Mouse (Mus musculus): ENCODE results near the gene Tbc1d7.
A peak's percentile ranks its signal among the peaks of the same experiment; 100 is the strongest.

Gene Tbc1d7

DNA sequence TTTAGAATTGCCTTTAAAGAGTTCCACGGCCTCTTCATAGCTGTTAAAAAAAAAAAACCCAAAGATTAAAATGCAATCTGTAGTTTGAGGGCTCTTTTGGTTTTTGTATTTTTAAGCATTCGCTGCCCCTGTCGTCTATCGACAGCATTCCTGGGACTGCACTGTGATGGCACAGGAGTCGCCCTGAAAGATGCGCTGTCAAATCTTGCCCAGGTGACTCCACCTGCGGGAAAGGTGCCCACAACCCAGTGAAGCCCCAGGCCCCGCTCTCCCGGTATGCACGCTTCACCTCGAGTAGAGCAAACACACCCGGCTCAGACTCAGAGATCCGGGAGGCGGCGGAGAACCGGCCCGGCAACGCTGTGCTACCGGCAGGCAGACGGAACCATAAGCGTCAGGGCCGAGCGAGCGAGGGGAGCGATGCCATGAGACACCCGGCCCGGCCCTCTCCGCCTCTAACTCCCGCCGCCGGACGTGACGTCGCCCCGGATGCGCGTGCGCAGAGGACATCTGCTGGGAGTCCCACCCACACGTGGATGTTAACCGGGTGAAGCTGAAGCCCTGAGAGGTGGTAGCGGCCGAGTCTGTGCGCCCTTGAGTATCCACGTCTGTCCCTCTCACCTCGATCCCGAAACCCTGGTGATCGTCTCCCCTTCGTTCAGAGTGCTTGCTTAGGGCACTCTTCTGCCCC is at the start of gene Tbc1d7:
Gene Tbc1d7 (minus strand): TSS at position 482 of the 691 bp plus-strand sequence.
- peak; percentile 97 to 98 for DNase-seq (ENCODE audit: low spot score in 2 of 2)

DNA sequence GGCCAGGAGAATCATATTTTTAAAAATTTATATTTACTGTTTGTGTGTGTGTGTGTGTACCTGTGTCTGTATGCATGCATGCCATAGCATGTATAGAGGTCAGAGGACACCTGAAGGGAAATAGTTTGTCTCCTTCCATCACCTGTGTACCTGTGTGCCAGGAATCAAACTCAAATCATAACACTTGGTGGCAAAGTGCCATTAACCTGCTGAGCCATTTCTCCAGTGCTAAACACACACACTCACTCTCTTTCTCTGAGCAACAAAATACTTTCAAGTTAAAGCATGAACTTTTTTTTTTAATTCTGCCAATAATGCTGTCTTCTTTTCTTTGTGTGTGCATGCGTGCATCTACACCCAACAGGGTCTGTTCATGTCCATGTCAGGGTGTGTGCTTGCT is 49.3 kb upstream of the Tbc1d7 start:
- no peak for DNase-seq (ENCODE audit: low spot score in 2 of 2)

DNA sequence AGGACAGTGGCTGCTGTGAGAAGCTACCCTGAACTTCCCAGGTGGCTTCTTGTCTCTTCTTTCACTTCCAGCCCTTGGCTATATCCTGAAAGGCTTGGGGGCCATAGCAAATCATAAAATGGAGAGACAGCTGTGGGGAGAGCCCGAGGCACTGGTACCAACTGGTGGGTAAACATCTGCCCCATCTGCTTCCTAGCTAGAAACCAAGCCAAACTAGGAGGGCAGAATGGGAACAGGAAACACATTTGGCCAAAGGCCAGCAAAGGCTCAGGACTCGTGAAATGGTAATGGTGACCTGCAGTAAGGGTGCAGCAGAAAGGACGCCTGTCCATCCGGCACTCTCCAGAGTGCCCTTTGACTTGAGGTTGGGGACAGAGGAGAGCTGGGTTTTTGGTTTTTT is 47.5 kb upstream of the Tbc1d7 start:
- DNase-seq (ENCODE audit: low spot score in 2 of 2), result no peak

DNA sequence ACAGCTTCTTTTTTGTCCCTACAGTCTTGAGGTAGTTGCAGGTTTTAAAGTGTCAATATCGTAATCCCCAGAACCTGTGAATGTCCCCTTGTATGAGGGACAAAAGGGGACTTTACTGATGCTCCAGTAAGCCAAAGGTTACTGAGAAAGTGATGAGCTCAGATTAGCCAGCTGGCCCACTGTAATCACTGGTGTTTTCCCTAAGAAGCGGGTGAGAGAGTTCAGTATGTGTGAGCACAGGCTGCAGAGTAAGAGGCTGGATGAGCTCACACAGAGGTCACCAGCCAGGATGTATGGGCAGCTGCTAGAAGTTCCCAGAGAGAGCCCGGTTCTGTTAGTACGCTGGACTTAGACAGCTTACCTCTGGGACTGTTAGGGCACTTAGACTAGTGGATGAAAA is 47.0 kb upstream of the Tbc1d7 start:
- DNase-seq (ENCODE audit: low spot score in 2 of 2), result no peak

DNA sequence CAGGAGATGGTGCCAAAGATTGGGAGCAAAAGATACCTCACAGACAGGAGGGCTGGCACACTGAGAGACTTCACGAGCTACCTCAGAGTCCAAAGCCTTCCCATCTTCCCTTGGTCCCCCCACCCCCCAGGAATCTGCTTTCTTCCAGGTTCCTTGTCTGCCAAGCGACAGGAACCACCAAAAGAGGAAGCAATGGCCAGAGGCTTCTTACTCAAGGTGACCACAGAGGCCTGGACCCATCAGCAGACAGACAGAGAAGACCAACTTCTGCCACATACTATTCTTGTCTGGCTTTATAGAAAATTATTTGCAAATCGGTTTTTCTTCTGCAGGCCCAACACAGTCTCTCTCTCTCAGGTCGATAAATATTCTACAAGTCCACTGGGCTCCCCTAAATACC is 46.4 kb upstream of the Tbc1d7 start:
- no peak for DNase-seq (ENCODE audit: low spot score in 2 of 2)

DNA sequence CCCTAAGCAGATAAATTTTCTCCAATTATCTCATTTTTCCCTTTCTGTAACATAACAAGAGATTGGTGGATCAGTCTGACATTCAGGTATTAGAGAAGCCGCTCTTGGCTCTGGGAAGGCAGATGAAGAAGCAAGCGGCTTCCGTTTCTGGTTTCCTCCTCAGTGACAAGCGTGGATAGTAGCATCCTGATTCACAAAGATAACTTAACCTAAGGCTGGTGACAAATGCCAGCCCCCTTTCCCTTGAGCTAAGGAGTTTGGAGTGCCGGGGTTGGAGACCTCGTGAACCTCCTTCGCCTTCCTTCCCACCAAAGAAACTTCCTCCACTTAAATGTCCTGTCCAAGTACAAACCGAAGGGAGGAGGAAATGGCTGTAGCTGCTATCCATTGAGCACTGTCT is 45.8 kb upstream of the Tbc1d7 start:
- DNase-seq (ENCODE audit: low spot score in 2 of 2), result no peak

DNA sequence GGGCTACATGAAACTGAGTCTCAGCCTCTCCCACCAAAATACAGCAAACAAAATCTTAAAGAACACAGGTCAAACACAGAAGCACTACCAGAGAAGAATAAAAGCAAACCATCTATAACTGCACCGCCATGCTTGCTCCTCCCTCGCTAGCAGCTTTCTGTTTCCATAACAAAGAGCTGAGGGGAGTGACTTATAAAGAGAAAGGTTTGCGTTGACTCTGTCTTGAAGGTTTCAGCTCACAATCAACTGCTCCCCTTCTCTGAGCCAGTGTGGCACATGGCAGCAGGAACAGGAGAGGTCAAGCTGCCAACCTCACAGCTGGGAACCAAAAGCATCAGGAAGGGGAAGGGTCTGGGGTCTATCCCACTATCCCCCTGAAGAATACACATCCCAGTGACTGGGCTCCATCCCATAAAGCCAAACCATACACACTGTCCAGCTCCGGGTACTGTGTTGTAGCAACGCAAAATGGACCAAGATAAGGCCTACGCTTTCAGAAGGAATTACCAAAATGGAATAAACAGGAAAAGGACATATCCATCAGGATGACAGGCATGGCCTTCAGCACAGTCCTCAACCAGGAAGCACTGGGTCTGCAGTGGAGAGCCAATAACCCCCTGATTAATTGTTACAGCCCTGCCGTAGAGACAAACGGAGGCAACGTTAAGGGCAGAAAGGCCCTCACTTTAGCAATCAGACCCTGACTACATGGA is 44.8 kb upstream of the Tbc1d7 start:
- no peak for DNase-seq (ENCODE audit: low spot score in 2 of 2)

DNA sequence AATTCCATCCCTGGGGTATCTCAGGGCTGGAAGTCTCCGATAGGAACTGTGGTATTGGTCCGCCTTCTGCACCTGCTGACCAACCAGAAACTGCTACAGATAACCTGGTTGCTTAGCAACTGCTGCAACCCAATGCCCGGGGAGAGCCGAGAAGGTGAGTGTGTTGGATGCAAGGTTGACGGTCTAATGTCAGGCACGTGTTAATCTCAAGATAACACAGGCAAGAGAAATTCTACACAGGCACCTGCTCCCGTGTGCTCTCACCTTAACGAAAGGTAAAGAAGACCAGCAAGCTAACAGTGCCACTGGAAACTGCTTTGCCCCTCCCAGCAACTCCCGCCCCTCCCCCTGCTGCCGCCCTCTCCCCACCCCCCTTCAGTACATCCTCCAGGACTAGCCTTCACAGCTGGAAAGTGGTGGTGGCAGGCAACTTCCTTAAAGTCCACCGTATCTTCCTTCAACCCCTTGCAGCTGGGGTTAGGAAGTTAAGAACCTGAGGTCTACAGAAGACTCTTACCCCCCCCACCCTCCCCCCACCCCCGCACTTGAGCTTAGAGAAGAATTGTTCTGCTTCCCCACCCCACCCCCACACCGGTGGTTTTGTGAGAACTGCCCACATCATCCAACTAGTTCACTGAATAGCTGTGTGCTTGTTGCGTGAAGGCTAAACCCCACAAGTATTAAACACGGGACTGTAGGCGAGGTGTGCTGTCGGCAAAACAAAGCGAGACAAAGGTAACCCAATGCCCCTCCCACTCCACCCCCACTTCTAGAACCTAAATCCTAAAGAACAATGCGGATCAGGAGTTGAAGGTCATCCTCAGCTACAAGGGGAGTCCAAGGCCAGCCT is 44.1 kb upstream of the Tbc1d7 start:
- DNase-seq (ENCODE audit: low spot score in 2 of 2), result peak; percentile 36 to 62

DNA sequence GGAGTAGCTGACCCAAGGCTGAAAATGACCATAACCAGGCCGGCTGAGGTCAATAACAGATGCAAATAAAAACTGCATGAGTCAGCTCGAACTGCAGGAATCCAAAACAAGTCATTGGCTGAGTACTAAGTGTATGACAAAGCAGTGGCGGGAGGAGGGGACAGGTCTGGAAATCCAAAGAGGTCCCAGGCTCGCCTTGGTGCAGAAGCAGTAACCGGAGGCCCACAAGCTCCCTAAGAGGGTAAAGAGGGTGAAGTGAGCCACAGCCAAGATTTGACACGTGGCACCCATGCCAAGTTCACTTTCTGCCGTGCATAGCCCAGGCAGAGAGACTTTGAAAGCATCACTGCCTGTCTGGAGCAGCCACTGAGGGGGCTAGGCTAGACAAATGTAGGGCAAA is 41.0 kb upstream of the Tbc1d7 start:
- no peak for DNase-seq (ENCODE audit: low spot score in 2 of 2)

DNA sequence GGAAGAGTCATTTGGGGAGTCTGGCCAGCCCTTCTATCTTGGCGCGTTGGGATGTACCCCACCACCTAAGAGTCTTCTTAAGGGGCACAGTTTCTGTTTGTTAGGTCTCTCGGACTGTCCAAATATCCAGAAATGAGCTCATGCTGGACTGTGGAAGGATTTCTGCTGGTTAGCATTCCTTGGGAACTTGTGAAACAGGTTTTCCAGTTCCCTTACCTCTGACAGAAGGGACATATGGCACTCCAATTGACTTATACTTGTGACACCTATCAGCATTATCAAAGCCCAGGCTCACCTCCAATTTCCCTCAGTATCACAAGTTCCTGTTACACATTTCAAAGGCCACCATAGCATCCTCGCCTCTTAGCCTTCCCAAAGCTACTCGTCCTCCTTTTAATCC is 39.7 kb upstream of the Tbc1d7 start:
- DNase-seq (ENCODE audit: low spot score in 2 of 2), result no peak

DNA sequence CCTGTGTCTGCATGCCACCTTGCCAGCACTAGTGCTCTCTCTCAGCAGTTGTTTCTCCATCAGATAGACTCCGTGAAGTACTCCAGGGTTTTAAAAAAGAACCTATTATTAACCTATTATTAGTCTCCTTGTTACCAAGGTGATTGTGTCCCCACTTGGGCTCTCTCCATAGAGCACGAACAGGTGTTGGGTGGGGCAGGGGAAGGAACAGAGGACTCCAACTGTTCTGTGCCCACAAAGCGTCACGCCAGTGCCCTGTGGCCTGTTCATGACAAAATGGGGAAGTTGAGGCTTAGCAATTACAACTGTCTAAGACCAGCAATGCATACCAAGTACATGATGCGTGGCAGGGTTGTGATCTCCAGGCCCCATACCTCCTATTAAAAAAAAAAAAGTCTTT is 38.3 kb upstream of the Tbc1d7 start:
- peak in 1 of 2 experiments; percentile 74 for DNase-seq (ENCODE audit: low spot score in 2 of 2)

DNA sequence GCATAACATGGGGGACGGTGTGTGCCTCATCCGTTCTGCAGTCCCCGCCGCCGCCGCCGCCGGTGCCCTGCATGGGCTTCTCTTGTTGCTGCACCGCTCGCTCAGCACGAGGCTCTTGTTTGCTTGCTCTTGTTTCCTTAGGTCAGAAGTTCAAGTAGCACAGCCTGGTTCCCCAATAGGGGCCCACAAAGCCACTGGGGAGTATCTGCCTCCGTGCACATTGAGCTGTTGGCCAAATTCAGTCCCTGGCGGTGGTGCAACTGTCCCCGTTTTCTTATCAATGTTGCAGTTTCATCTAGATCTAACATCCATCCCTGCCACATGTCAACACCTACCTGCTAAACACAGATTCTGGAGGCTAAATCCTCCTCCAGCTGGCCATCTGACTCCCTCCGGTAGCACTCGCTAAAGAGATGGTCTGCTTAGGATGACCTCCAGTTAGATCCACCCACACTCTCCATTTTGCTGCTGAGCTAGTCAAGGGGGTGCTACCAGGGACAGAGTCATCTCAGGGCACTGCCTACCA is 37.7 kb upstream of the Tbc1d7 start:
- peak in 1 of 2 experiments; percentile 43 for DNase-seq (ENCODE audit: low spot score in 2 of 2)

DNA sequence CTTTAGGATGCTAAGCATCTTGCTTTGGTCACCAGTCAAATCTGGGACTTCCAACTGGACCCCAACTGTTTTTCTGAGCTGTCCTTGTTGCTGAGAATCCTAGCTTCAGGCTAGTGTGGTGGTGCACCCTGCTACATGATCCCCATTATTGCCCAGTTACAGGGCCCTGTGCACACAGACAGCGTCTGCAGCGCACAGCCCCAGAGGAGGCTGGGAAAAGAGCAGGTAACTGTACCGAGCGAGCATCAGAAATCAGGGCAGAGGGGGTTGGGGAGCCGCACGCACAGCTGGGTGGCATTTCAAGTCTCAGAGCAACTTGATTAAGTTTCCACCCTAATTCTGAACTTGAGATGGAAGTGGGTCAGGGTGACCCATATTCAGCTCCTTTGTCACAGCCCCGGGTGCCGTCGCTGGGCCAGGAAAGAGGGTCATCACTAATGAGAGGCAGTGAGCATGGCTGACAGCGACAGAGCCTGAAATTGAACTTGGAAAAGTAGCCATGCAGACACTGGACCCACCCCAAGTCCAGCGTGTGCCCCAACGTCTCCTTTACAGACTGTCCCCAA is 34.9 kb upstream of the Tbc1d7 start:
- DNase-seq (ENCODE audit: low spot score in 2 of 2), result no peak

DNA sequence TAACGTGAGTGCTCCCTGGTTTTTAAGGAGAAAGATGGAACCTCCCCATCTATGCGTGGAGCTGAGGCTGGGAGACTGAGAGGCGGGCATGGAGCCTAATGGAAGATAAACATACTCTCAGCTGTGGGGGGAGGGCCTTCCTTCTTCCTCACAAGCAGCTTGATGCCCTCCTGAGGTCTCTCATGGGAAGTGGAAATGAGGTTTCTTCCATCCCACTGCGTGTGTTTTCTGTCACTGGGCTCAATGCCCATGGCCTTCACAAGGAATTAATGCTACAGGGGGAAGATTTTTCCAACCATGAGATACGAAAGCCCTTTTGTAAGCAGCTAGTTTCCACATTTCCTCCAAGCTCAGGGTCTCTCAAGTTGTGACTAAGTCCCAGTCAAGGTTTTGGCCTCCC is 32.3 kb upstream of the Tbc1d7 start:
- no peak for DNase-seq (ENCODE audit: low spot score in 2 of 2)

DNA sequence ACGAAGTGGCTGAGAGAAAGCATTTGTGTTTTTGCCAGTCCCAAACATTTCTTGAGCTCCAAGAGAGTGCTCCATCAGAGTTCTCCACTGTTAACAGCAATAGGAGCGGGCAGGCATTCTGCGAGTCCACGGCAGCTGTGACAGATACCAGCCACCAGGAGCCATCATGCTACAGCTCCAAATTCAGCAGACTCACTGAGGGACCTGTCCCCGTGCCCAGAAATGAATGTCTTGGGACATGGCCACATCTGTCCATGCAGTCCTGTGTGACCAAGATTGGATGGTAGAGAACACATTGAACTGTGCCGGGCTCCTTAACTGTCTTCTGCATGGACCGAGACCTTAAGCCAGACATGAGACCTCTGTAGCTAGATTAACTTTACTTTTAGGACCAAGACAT is 31.9 kb upstream of the Tbc1d7 start:
- DNase-seq (ENCODE audit: low spot score in 2 of 2), result no peak

DNA sequence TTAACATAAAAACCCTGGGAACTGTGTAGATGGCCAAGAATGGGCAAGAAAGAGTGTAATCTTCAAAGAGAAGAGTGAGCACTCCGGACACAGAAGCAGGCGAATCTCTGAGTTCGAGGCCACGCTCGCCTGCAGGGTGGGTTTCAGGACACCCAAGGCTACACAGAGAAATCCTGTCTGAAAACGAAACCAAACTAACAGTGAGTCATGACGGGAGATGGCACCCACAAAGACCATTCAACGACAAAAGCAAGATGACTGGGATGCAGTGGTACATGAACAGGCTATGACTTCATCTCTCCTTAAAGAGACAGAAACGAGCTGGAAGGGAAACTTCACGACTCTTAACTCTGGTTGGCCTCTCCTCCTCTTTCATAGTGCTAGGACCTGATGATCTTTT is 31.1 kb upstream of the Tbc1d7 start:
- peak; percentile 35 to 73 for DNase-seq (ENCODE audit: low spot score in 2 of 2)

DNA sequence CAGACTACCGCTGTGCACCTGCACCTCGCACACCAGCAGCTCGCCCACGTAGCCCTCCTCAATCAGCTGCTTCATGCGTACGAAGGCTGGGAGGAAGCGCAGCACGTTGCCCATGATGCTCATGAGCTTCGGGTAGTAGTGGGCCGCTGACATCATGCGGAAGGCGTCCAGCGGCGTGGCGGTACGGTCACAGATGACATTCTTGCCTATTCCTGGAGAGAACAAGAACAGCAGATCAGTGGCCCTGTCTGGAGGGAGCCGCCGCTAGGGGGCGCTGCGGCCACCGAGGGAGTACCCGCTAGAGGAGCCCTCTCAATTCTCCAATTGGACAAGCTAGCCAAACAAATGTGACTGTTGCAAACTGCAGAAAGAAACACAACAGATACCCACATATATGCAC is 29.7 kb upstream of the Tbc1d7 start:
- DNase-seq (ENCODE audit: low spot score in 2 of 2), result peak; percentile 35 to 51

DNA sequence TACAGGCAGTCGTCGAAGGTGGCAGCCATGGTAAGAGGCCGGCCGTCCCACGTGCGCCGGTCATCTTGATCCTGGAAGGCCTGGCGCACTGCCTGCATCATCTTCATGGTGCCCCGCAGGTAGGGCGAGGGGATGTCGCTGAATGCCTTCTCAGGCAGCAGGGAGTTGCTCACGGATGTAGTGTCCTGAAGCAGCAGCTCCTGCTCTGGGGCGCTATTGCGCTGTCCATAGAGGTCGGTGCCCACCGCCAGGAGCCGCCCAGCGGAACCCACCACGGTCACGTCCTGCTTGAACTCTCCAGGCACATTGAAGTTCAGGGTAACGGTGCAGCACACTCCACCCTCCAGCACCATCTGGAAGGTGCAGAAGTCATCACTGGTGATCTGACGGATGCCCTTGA is 29.2 kb upstream of the Tbc1d7 start:
- peak in 1 of 2 experiments; percentile 30 for DNase-seq (ENCODE audit: low spot score in 2 of 2)

DNA sequence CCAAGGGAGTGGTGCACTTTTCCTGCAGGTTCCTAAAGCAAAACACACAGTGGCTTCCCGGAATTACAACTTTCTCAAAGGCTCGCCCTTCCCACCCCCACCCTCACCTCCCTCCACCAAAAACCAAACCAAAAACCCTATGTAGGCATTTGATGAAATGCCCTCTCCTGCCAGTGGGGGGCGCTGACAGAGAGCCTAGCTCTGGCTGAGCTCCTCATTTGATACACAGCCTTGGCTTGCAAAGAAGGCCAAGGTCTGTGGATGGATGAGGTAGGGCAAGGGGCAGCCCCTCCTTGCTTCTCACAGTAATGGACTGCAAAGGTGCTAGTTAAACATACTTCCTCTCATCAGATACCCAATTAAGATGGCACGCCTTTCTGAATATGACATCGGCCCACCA is 28.4 kb upstream of the Tbc1d7 start:
- peak; percentile 67 to 72 for DNase-seq (ENCODE audit: low spot score in 2 of 2)

DNA sequence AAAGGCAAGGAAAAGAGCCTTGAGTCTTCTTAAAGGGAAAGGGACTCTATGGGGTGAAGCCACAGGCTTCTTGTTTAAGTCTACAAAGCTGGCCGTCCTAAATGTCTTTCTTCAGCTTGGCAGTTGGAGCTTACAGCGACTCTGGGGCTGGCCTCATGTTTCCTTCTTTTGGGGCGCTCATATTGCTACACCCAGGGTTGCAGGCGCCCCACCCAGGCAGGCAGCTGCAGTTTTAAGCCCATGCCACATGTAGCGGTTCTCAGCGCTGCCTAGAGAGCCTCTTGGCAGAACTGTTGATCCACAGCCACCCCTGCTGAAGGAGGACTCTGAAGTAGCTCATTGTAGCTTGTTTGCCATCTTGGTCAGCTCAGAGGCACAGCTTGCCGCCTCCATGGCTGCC is 28.0 kb upstream of the Tbc1d7 start:
- DNase-seq (ENCODE audit: low spot score in 2 of 2), result no peak

DNA sequence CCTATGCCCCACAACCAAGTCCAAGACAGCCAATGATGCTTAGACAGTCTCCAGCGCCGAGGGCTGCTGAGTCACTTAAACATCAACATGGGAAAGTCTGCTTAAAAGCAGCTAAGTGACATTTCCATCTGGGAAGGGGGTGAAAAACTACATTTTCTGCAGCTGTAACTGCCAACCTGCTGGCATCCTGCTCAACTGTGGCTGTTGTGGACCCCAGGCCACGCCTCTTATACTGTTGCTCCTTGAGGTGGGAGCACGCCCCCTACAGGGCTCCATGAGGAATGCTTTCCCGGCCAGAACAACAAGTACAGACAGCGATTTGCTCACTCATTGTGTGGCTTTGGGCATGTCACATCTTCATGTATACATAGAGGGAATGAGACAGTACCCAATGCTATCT is 25.9 kb upstream of the Tbc1d7 start:
- no peak for DNase-seq (ENCODE audit: low spot score in 2 of 2)

DNA sequence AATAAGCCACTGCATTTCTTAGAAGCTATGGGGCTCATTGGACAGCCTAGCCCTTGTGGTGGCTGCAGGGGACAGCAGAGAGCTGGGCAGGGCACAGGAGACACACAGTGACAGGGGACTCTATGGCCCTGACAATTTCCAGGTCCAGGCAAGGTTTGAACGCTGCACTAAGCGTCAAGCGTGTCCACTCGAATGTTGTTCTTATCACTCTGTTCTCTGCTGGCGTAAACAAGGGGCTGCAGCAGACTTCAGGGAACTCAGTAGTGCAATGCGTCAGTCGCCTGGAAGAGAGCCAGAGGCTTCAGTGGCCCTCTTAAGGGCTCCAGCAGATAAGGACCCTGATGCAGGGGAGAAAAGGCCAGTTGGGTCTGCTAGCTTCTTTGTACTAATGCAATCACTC is 24.7 kb upstream of the Tbc1d7 start:
- DNase-seq (ENCODE audit: low spot score in 2 of 2), result no peak
